Mouse (Mus musculus): ENCODE results near the gene Mecr. TPM values are rescaled to one million over a fixed set of nuclear protein-coding genes. Genes with fewer than 3 reads are reported as not detected.

Gene Mecr
- total and polyA plus RNA-seq, 3 experiments: 92.1 to 137 TPM; not detected in 1

GRCm38 (mm10) chr4:131805255-131805654 lies 38.0 kb upstream of the Mecr start:
- DNase-seq (ENCODE audit: low read depth, low spot score): no peak

GRCm38 (mm10) chr4:131812458-131812857 lies 30.8 kb upstream of the Mecr start:
- H3K27me3 ChIP-seq (ENCODE audit: control insufficient read depth in 1 of 2, insufficient read depth in 2 of 2, low read length in 2 of 2): no peaks in the 10 kb centered on the region
- no peak for TF ChIP-seq ZKSCAN1 (IDR thresholded peaks at IDR 0.05; ENCODE audit: low read depth, low read length)
- TF ChIP-seq TBP (IDR thresholded peaks at IDR 0.05; ENCODE audit: low read depth, low read length): no peak
- TF ChIP-seq USF1 (IDR thresholded peaks at IDR 0.05; ENCODE audit: low read depth, low read length): no peak
- TF ChIP-seq ZC3H11A (IDR thresholded peaks at IDR 0.05; ENCODE audit: low read depth, low read length): no peak
- no peak for TF ChIP-seq MYB (IDR thresholded peaks at IDR 0.05; ENCODE audit: low read depth, low read length)
- no peak for TF ChIP-seq NRF1 (IDR thresholded peaks at IDR 0.05; ENCODE audit: insufficient read depth, low read depth, low read length, poor library complexity, severe bottlenecking)
- no peak for TF ChIP-seq USF2 (IDR thresholded peaks at IDR 0.05; ENCODE audit: borderline replicate concordance in 1 of 2, insufficient read depth in 1 of 2, low read depth in 1 of 2, low read length in 2 of 2)
- no peak for TF ChIP-seq UBTF (IDR thresholded peaks at IDR 0.05; ENCODE audit: borderline replicate concordance, insufficient read depth, low read depth, low read length)
- no peak for TF ChIP-seq POLR2AphosphoS5 (IDR thresholded peaks at IDR 0.05; ENCODE audit: borderline replicate concordance, low read depth, low read length)
- no peak for TF ChIP-seq JUND (IDR thresholded peaks at IDR 0.05; ENCODE audit: low read depth, low read length)
- no peak for TF ChIP-seq MEF2A (IDR thresholded peaks at IDR 0.05; ENCODE audit: extremely low read depth, insufficient replicate concordance, low read depth, low read length, poor library complexity, severe bottlenecking)
- no peak for TF ChIP-seq TCF12 (IDR thresholded peaks at IDR 0.05; ENCODE audit: low read depth, low read length)
- no peak for TF ChIP-seq CHD1 (IDR thresholded peaks at IDR 0.05; ENCODE audit: low read depth, low read length)
- TF ChIP-seq KAT2A (conservative IDR thresholded peaks at IDR 0.05; ENCODE audit: low read depth, low read length): no peak

More at GRCm38 (mm10) chr4:131805255-131805654, 38.0 kb upstream of the Mecr start:
- no peaks in the 10 kb centered on the region for H3K79me2 ChIP-seq (ENCODE audit: control insufficient read depth, insufficient read depth, low read length, poor library complexity)
- no peaks in the 10 kb centered on the region for H3K9me3 ChIP-seq (replicated peaks; ENCODE audit: insufficient read depth, low read length)
- H3K4me3 ChIP-seq (ENCODE audit: control insufficient read depth in 1 of 2, insufficient read depth in 1 of 2, low read depth in 2 of 2, low read length in 2 of 2): no peak overlapping the region
- H3K36me3 ChIP-seq (ENCODE audit: control insufficient read depth in 1 of 2, insufficient read depth in 2 of 2, low read length in 2 of 2): no peaks in the 10 kb centered on the region
- no peaks in the 10 kb centered on the region for H3K4me1 ChIP-seq (ENCODE audit: control insufficient read depth in 1 of 2, insufficient read depth in 2 of 2, low read length in 2 of 2)
- no peaks in the 10 kb centered on the region for H3K27me3 ChIP-seq (ENCODE audit: control insufficient read depth in 1 of 2, insufficient read depth in 2 of 2, low read length in 2 of 2)
- no peak overlapping the region for H3K27ac ChIP-seq (ENCODE audit: control insufficient read depth, low read depth, low read length)
- no peak overlapping the region for H3K9ac ChIP-seq (ENCODE audit: control insufficient read depth, low read depth, low read length, poor library complexity, severe bottlenecking)
- TF ChIP-seq CHD2 (IDR thresholded peaks at IDR 0.05; ENCODE audit: low read length) (no peak), GATA1 (IDR thresholded peaks at IDR 0.05; ENCODE audit: low read depth, low read length) (no peak), ZC3H11A (IDR thresholded peaks at IDR 0.05; ENCODE audit: low read depth, low read length) (no peak), CHD1 (IDR thresholded peaks at IDR 0.05; ENCODE audit: low read depth, low read length) (no peak), KAT2A (conservative IDR thresholded peaks at IDR 0.05; ENCODE audit: low read depth, low read length) (no peak), NRF1 (IDR thresholded peaks at IDR 0.05; ENCODE audit: insufficient read depth, low read depth, low read length, poor library complexity, severe bottlenecking) (no peak), MYC (IDR thresholded peaks at IDR 0.05; ENCODE audit: low read depth, low read length) (no peak), JUND (IDR thresholded peaks at IDR 0.05; ENCODE audit: low read depth, low read length) (no peak), TCF12 (IDR thresholded peaks at IDR 0.05; ENCODE audit: low read depth, low read length) (no peak), EP300 (IDR thresholded peaks at IDR 0.05; ENCODE audit: low read depth in 1 of 2, low read length in 2 of 2) (no peak), RAD21 (IDR thresholded peaks at IDR 0.05; ENCODE audit: low read depth, low read length) (no peak), ZNF384 (IDR thresholded peaks at IDR 0.05; ENCODE audit: low read depth, low read length) (no peak), UBTF (IDR thresholded peaks at IDR 0.05; ENCODE audit: borderline replicate concordance, insufficient read depth, low read depth, low read length) (no peak)

More at GRCm38 (mm10) chr4:131812458-131812857, 30.8 kb upstream of the Mecr start:
- no peaks in the 10 kb centered on the region for H3K4me1 ChIP-seq (ENCODE audit: control insufficient read depth in 1 of 2, insufficient read depth in 2 of 2, low read length in 2 of 2)
- no peak for DNase-seq (ENCODE audit: low read depth, low spot score)
- no peak overlapping the region for H3K4me3 ChIP-seq (ENCODE audit: control insufficient read depth in 1 of 2, insufficient read depth in 1 of 2, low read depth in 2 of 2, low read length in 2 of 2)
- no peaks in the 10 kb centered on the region for H3K79me2 ChIP-seq (ENCODE audit: control insufficient read depth, insufficient read depth, low read length, poor library complexity)
- no peaks in the 10 kb centered on the region for H3K9me3 ChIP-seq (replicated peaks; ENCODE audit: insufficient read depth, low read length)
- H3K36me3 ChIP-seq (ENCODE audit: control insufficient read depth in 1 of 2, insufficient read depth in 2 of 2, low read length in 2 of 2): no peaks in the 10 kb centered on the region
- no peak overlapping the region for H3K27ac ChIP-seq (ENCODE audit: control insufficient read depth, low read depth, low read length)
- H3K9ac ChIP-seq (ENCODE audit: control insufficient read depth, low read depth, low read length, poor library complexity, severe bottlenecking): no peak overlapping the region

All from MEL (cell line).